24 mouse cellular contexts compared by ENCODE assay signal in the genomic region with DNA sequence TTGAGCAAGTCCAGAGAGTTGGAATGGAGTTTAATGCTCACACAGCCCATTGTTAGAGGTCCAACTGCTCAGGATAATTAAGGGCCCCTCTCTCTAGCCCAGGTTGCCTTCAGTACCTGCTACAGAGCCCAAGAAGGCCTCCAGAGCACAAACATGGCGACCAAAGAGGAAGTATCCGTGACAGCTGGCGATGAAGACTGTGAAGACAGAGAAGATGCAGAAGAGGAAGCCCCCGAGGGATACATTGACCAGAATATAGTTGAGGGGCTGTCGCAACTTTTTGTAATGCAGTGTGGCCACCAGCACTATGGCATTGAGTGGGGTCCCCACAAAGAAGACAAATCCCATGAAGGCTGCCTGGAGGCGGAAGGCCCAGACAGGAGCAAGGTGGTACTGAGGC. TPM values are rescaled to one million over a fixed set of nuclear protein-coding genes. Genes with fewer than 3 reads are reported as not detected.
A peak's percentile ranks its signal among the peaks of the same experiment; 100 is the strongest.
DNase-seq lines count a peak whose midpoint lies in the region; ATAC-seq lines count a peak whose summit lies in the region.
"Had no signal": no experiment of that assay in that cellular context is flagged by ENCODE, and none has a peak within 500 bp of the region (broad histone marks: within the 10 kb centered on the region; RNA-seq: fewer than 3 reads in every experiment).

No protein-coding gene starts in this region.

- H3K4me1 ChIP-seq in heart, embryonic 10.5 days = peaks cover 9% of the 10 kb centered on the region; the same call in 1 of the 2 replicates
- no peaks in the 10 kb centered on the region for H3K4me1 ChIP-seq in neural tube, embryonic 15.5 days

- H3K9me3 ChIP-seq in heart, embryonic 10.5 days = no peaks in the 10 kb centered on the region
- H3K9me3 ChIP-seq in neural tube, embryonic 15.5 days (replicated peaks) = no peaks in the 10 kb centered on the region
- H3K9me3 ChIP-seq: G1E had no signal

- H3K27me3 ChIP-seq in heart, embryonic 10.5 days (ENCODE audit: insufficient read depth, poor library complexity, severe bottlenecking) = no peaks in the 10 kb centered on the region
- H3K27me3 ChIP-seq in neural tube, embryonic 15.5 days (replicated peaks) = no peaks in the 10 kb centered on the region
- H3K27me3 ChIP-seq: CH12.LX, Patski had no signal

- H3K4me2 ChIP-seq in neural tube, embryonic 15.5 days = no peak overlapping the region

- ATAC-seq in granulocyte monocyte progenitor cell, adult 5-6 weeks (replicated peaks; ENCODE audit: poor library complexity, severe bottlenecking) = peak; percentile 73
- ATAC-seq in megakaryocyte progenitor cell, adult 5-6 weeks (replicated peaks; ENCODE audit: poor library complexity) = peak; percentile 62
- ATAC-seq in neural tube, embryonic 15.5 days (ENCODE audit: low FRiP score) = no peak
- ATAC-seq: activated CD4-positive, CD25-positive, alpha-beta regulatory T cell, adult 4 months; CD4-positive, CD25-positive, alpha-beta regulatory T cell, adult 4 months; Patski had no signal

- H3K36me3 ChIP-seq in heart, embryonic 10.5 days = peaks cover 51% of the 10 kb centered on the region
- peaks cover 33% of the 10 kb centered on the region for H3K36me3 ChIP-seq in neural tube, embryonic 15.5 days

- no peak overlapping the region for H3K4me3 ChIP-seq in heart, embryonic 10.5 days
- no peak overlapping the region for H3K4me3 ChIP-seq in neural tube, embryonic 15.5 days (replicated peaks)

- no peak overlapping the region for H3K9ac ChIP-seq in neural tube, embryonic 15.5 days (replicated peaks)

- WGBS in heart, embryonic 10.5 days = 94% methylated on average over 6 of the region's 6 CpGs
- 97% methylated on average over 6 of the region's 6 CpGs for WGBS in neural tube, embryonic 15.5 days

- DNase-seq in heart, embryonic 10.5 days (ENCODE audit: low spot score) = peak; percentile 52
- DNase-seq in heart, adult 11 months = no peak
- no peak for DNase-seq in adrenal gland, postnatal 14 days
- DNase-seq: adrenal gland, adult 2 months; adrenal gland, adult 8-10 months; adrenal gland, postnatal 10 days; adrenal gland, postnatal 25 days; adrenal gland, postnatal 36 days; B cell, adult 2 months; cerebellum, adult 11 months; cerebellum, adult 11-12 months; cerebellum, adult 18-20 months; cerebellum, adult 2 months had no signal

- no peak overlapping the region for H3K27ac ChIP-seq in heart, embryonic 10.5 days
- no peak overlapping the region for H3K27ac ChIP-seq in neural tube, embryonic 15.5 days (replicated peaks)

RNA-seq across cellular contexts. Expression of a gene that starts 8.3 kb away (rescaled TPM):
- polyA plus RNA-seq in heart, embryonic 10.5 days (2016; fragmentation: Nextera tagmentation; extraction: Ambion mirVana) = 0.11 and 0.37 TPM in 2 replicates
- not detected in 2 replicates for total RNA-seq in granulocyte monocyte progenitor cell, adult 5-6 weeks (2014; fragmentation: Nextera tagmentation)
- total RNA-seq in granulocyte monocyte progenitor cell, adult 5-6 weeks (2017) = not detected in 2 replicates
- not detected in 2 replicates for total RNA-seq in megakaryocyte progenitor cell, adult 5-6 weeks (2015)
- not detected in 2 replicates for total RNA-seq in megakaryocyte progenitor cell, adult 5-6 weeks (2017)
- total RNA-seq in adrenal gland, postnatal 14 days (2021) = not detected in 2 replicates
- 0.22 and 0.61 TPM in 2 replicates for polyA plus RNA-seq in neural tube, embryonic 15.5 days (2015; fragmentation: Nextera tagmentation; extraction: Ambion mirVana)
- total RNA-seq: adrenal gland, adult 18-20 months; adrenal gland, adult 2 months; adrenal gland, adult 8-10 months; adrenal gland, postnatal 10 days; adrenal gland, postnatal 36 days; adrenal gland, postnatal 4 days; CH12.LX; MEL had no signal
- polyA plus RNA-seq: adrenal gland, adult 2 months; cerebellum, adult 2 months; G1E had no signal

RNA-seq across cellular contexts. Expression of a gene that starts 16.2 kb away (rescaled TPM):
- polyA plus RNA-seq in heart, embryonic 10.5 days (2016; fragmentation: Nextera tagmentation; extraction: Ambion mirVana) = 23.4 and 30.3 TPM in 2 replicates
- total RNA-seq in granulocyte monocyte progenitor cell, adult 5-6 weeks (2014; fragmentation: Nextera tagmentation) = not detected in 2 replicates
- not detected in 2 replicates for total RNA-seq in granulocyte monocyte progenitor cell, adult 5-6 weeks (2017)
- not detected in 2 replicates for total RNA-seq in megakaryocyte progenitor cell, adult 5-6 weeks (2015)
- total RNA-seq in megakaryocyte progenitor cell, adult 5-6 weeks (2017) = 0.41 TPM in 1 of 2 replicates, not detected in the other
- 4.9 and 6.3 TPM in 2 replicates for total RNA-seq in adrenal gland, postnatal 14 days (2021)
- 49.2 and 53.6 TPM in 2 replicates for polyA plus RNA-seq in neural tube, embryonic 15.5 days (2015; fragmentation: Nextera tagmentation; extraction: Ambion mirVana)
- total RNA-seq: MEL had no signal

RNA-seq across cellular contexts. Expression of a gene that starts 32.1 kb away (rescaled TPM):
- 372 and 465 TPM in 2 replicates for polyA plus RNA-seq in heart, embryonic 10.5 days (2016; fragmentation: Nextera tagmentation; extraction: Ambion mirVana)
- total RNA-seq in granulocyte monocyte progenitor cell, adult 5-6 weeks (2014; fragmentation: Nextera tagmentation) = 72.1 and 86.1 TPM in 2 replicates
- 228 and 237 TPM in 2 replicates for total RNA-seq in granulocyte monocyte progenitor cell, adult 5-6 weeks (2017)
- total RNA-seq in megakaryocyte progenitor cell, adult 5-6 weeks (2015) = 84.9 and 85.3 TPM in 2 replicates
- 211 TPM in 2 replicates for total RNA-seq in megakaryocyte progenitor cell, adult 5-6 weeks (2017)
- total RNA-seq in adrenal gland, postnatal 14 days (2021) = 165 and 171 TPM in 2 replicates
- 158 and 182 TPM in 2 replicates for polyA plus RNA-seq in neural tube, embryonic 15.5 days (2015; fragmentation: Nextera tagmentation; extraction: Ambion mirVana)

RNA-seq across cellular contexts. Expression of a gene that starts 53.1 kb away (rescaled TPM):
- polyA plus RNA-seq in heart, embryonic 10.5 days (2016; fragmentation: Nextera tagmentation; extraction: Ambion mirVana) = 40.2 and 83.3 TPM in 2 replicates
- total RNA-seq in granulocyte monocyte progenitor cell, adult 5-6 weeks (2014; fragmentation: Nextera tagmentation) = not detected in 2 replicates
- not detected in 2 replicates for total RNA-seq in granulocyte monocyte progenitor cell, adult 5-6 weeks (2017)
- total RNA-seq in megakaryocyte progenitor cell, adult 5-6 weeks (2015) = not detected in 2 replicates
- total RNA-seq in megakaryocyte progenitor cell, adult 5-6 weeks (2017) = not detected in 2 replicates
- total RNA-seq in adrenal gland, postnatal 14 days (2021) = 4.2 and 5.3 TPM in 2 replicates
- polyA plus RNA-seq in neural tube, embryonic 15.5 days (2015; fragmentation: Nextera tagmentation; extraction: Ambion mirVana) = 5.2 and 5.3 TPM in 2 replicates
- polyA plus RNA-seq: activated CD4-positive, CD25-positive, alpha-beta regulatory T cell, adult 4 months; CD4-positive, CD25-positive, alpha-beta regulatory T cell, adult 4 months had no signal
